Mouse (Mus musculus) lung, postnatal 0 days (tissue): ENCODE data around the gene Rnf40. TPM values are rescaled to one million over a fixed set of nuclear protein-coding genes. Genes with fewer than 3 reads are reported as not detected.

Source experiments
- ATAC-seq: fragments of 200-750 bp; cut with Nextera tagmentation; 2 replicates; pipeline ENCODE4 v1.8.0; 2017; ENCODE audit warnings: moderate library complexity
- DNase-seq: peaks from one replicate; pipeline ENCODE4 v3.0.0-alpha.2; 2016; ENCODE audit warnings: low spot score
- H3K27ac ChIP-seq: fragments of 300-500 bp; sonication (generic); 2 replicates; pipeline ENCODE4 v1.5.1; 2014; ENCODE audit warnings: antibody characterized with exemption, mild to moderate bottlenecking, low read length, mixed read lengths
- H3K27me3 ChIP-seq: fragments of 300-500 bp; sonication (generic); replicated peaks from 2 replicates; pipeline ENCODE4 v1.6.1; 2014; ENCODE audit warnings: low read length, mixed read lengths; ENCODE audit not compliant: insufficient read depth
- H3K36me3 ChIP-seq: fragments of 300-500 bp; sonication (generic); 2 replicates; pipeline ENCODE4 v1.6.1; 2014; ENCODE audit warnings: low read length, mixed read lengths; ENCODE audit not compliant: insufficient read depth
- H3K4me1 ChIP-seq: fragments of 300-500 bp; sonication (generic); 2 replicates; pipeline ENCODE4 v1.6.1; 2014; ENCODE audit warnings: antibody characterized with exemption, low read depth, low read length, mixed read lengths; ENCODE audit not compliant: insufficient read depth
- H3K4me2 ChIP-seq: fragments of 300-500 bp; sonication (generic); replicated peaks from 2 replicates; pipeline ENCODE4 v1.6.1; 2014; ENCODE audit warnings: low read depth, mild to moderate bottlenecking, low read length, moderate library complexity, mixed read lengths
- H3K4me3 ChIP-seq: fragments of 300-500 bp; sonication (generic); 2 replicates; pipeline ENCODE4 v1.5.1; 2014; ENCODE audit warnings: low read depth, low read length
- H3K9ac ChIP-seq: fragments of 300-500 bp; sonication (generic); replicated peaks from 2 replicates; pipeline ENCODE4 v1.6.1; 2014; ENCODE audit warnings: low read depth, mild to moderate bottlenecking
- H3K9me3 ChIP-seq: fragments of 300-500 bp; sonication (generic); 2 replicates; pipeline ENCODE4 v1.6.1; 2016; ENCODE audit warnings: low read length, mixed read lengths
- CTCF ChIP-seq: IDR thresholded peaks from 2 replicates; pipeline ENCODE4 v1.5.1; 2016; ENCODE audit warnings: antibody characterized with exemption, mild to moderate bottlenecking
- EP300 ChIP-seq: IDR thresholded peaks from 2 replicates; pipeline ENCODE4 v1.6.1; 2016; ENCODE audit warnings: antibody characterized with exemption, mild to moderate bottlenecking, control low read depth
- WGBS: fragments of 180-500 bp; shearing (Covaris S2); extraction: QIAGEN DNeasy Blood & Tissue Kit; methylation state at CpG from one replicate; pipeline ENCODE4 v1.1.7; 2014; 5-methylcytosine and 5-hydroxymethylcytosine counted together
- polyA plus RNA-seq: library from polyadenylated mRNA; unstranded; fragments of >200 nt; fragmentation: Nextera tagmentation; extraction: Ambion mirVana; gene quantifications from 2 replicates; pipeline ENCODE4 v1.2.1, GENCODE M21; 2015

The Rnf40 gene
- polyA plus RNA-seq, 1 experiment from 2014 or later = 25.9 TPM

DNA sequence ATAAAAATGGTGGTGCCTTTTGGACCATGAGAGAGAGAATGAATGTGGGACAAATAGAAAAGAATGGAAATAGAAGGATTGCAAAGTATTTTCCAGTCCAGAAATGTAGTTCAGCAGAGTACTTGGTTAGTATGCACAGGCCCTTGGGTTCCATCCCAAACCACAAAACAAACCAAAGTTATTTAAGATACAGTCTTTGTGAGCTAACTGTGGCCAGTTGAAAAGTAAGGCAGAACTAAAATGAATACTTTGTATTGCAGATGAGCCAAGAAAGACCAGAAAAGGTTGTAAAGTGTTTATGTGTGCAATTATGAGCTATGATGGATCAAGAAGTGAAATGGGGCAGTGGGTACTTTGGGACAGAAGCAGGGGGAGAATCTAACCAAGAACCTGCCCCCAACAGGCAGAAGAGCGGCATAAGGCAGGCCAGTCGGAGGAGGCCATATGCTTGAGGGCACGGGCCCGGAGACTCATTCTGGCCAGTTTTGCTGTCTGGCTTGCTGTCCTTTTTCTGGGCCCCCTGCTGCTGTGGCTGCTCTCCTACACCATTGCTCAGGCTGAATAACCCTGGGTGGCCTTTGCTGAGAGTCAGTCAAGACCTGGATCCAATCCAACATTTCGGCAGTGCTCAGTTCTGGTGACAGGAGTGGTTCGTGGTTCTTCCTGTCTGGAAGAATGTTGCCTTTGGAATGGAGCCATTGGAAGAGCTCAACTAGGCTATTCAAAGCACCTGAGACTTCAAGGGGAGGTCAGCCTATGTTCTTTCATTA lies 24.0 kb upstream of the Rnf40 start:
- H3K4me3 ChIP-seq = no peak overlapping the region
- no peak overlapping the region for H3K9ac ChIP-seq
- TF ChIP-seq EP300 = no peak
- TF ChIP-seq CTCF = 0 out of 2 replicates have a peak, but pooled peaks have one; percentile 19
- H3K27ac ChIP-seq = no peak overlapping the region
- ATAC-seq (peak; percentile 63), DNase-seq (peak; percentile 79)
- peaks cover 9% of the 10 kb centered on the region for H3K36me3 ChIP-seq
- no peaks in the 10 kb centered on the region for H3K9me3 ChIP-seq
- no peaks in the 10 kb centered on the region for H3K4me1 ChIP-seq
- H3K4me2 ChIP-seq = no peak overlapping the region
- WGBS = 56% methylated on average over 6 of the region's 6 CpGs
- no peaks in the 10 kb centered on the region for H3K27me3 ChIP-seq

DNA sequence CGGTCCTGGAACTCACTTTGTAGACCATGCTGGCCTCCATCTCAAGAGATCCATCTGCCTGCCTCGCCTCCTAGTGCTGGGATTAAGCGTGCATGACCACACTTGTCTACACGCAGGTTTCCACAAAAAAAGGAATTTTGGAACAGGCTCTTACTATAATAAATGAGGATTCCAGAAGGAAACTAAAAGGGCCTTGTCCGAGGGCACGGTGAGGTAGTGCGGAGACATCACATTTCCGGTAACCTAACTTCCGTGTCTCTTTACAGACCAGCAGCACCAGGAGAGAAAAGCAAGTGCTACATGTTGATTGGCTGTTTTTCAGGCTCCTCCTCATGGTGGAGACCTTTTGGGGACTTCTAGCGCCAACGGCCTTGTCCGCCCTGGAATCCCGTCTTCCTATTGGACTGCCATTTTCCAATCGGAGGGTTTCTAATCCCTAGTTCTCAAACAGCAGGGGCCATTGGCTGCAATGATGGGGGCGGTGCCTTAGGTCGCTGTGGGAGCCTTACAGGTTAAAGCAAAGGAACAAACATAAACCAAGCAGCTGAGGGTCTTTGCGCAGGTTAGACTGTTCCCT lies 15.6 kb upstream of the Rnf40 start, which contains the start of gene Phkg2:
Gene Phkg2, plus strand, starts transcription at position 446 of the 577 bp plus-strand sequence.
- Histone ChIP-seq H3K4me1 (peaks cover 10% of the 10 kb centered on the region; the same call in 1 of the 2 replicates), H3K27me3 (no peaks in the 10 kb centered on the region), H3K36me3 (no peaks in the 10 kb centered on the region), H3K9ac (peak within 1 kb of the TSS; percentile 69), H3K27ac (peak within 1 kb of the TSS; percentile 84), H3K4me3 (peak within 1 kb of the TSS; percentile 68), H3K4me2 (peak within 1 kb of the TSS; percentile 93), H3K9me3 (no peaks in the 10 kb centered on the region)
- WGBS = 0% methylated on average over 17 of the region's 17 CpGs
- ATAC-seq (peak; percentile 99), DNase-seq (peak; percentile 100)
- TF ChIP-seq EP300 (no peak), CTCF (no peak; the same call in 1 of the 2 replicates)

DNA sequence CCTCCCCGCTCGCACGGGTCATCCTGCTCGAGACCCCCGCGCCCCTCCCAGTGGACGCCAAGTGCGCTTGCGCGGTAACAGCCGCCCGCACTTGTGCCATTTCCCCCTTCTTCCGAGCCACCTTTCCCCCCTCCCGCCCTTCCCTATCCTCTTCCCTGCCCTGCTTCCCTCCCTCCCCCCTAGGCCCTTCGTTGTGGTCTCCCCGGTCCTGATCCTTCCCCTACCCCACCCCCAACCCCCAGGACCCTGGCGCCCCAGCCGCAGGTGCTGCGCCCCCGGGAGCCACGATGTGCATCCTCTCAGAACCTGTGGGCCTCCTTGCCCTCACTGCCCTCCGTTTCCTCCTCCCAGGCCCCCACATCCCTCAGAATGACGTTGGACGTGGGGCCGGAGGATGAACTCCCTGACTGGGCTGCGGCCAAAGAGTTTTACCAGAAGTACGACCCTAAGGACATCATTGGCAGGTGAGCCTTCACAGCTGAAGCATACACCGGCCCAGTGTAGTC lies 15.0 kb upstream of the Rnf40 start:
- Histone ChIP-seq H3K9ac (peak overlapping the region; percentile 69), H3K4me1 (peaks cover 10% of the 10 kb centered on the region; the same call in 1 of the 2 replicates), H3K9me3 (no peaks in the 10 kb centered on the region), H3K27ac (peak overlapping the region; percentile 54; the same call in 1 of the 2 replicates), H3K27me3 (no peaks in the 10 kb centered on the region), H3K36me3 (no peaks in the 10 kb centered on the region), H3K4me3 (peak overlapping the region; percentile 68), H3K4me2 (peak overlapping the region; percentile 93)
- no peak for TF ChIP-seq EP300
- under 1% methylated on average over 14 of the region's 28 CpGs for WGBS
- peak; percentile 13 for DNase-seq
- peak; percentile 25 for ATAC-seq

DNA sequence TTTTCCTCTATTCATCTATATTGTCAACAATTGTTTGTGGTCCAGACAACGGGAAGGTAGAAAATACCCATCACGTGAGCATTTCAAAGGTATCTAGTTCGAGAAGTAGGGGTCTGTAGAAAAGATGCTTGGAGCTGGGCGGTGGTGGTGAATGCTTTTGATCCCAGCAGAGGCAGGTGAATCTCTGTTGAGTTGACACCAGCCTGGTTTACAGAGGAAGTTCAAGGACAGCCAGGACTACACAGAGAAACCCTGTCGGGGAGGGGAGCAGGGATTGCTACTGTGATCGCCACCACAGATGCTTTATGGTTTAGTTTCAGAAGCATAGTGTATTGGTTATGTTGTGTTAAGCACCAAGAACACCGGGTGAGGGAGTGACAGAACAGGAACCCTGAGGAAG lies 14.5 kb upstream of the Rnf40 start:
- DNase-seq (no peak), ATAC-seq (no peak)
- Histone ChIP-seq H3K27ac (no peak overlapping the region), H3K9me3 (no peaks in the 10 kb centered on the region), H3K9ac (peak overlapping the region; percentile 69; the same call in 1 of the 2 replicates), H3K4me1 (peaks cover 10% of the 10 kb centered on the region; the same call in 1 of the 2 replicates), H3K36me3 (no peaks in the 10 kb centered on the region), H3K4me2 (peak overlapping the region; percentile 93), H3K4me3 (peak overlapping the region; percentile 68), H3K27me3 (no peaks in the 10 kb centered on the region)
- 16% methylated on average over 7 of the region's 7 CpGs for WGBS
- no peak for TF ChIP-seq EP300
- no peak for TF ChIP-seq CTCF

DNA sequence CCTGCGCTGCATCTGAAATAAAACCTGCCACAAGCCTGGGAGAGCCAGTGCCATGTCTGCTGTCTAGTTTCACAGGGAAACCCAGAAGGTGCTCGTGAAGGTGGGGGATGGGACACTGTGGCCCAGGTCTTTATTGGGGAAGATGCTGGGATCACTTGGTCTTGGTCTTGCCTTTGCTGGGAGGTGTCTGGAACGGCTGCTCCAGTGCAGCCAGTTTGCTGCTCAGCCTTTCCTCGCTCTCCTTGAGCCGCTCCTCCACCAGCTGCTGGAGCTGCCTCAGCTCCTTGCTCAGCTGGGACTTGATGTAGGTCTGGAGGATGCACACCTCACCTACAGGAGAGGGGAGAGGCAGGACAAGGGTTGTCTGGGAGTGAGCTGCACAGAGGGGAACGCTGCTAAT lies 5.3 kb upstream of the Rnf40 start:
- no peak overlapping the region for H3K4me2 ChIP-seq
- peaks cover 35% of the 10 kb centered on the region; the same call in 1 of the 2 replicates for H3K36me3 ChIP-seq

DNA sequence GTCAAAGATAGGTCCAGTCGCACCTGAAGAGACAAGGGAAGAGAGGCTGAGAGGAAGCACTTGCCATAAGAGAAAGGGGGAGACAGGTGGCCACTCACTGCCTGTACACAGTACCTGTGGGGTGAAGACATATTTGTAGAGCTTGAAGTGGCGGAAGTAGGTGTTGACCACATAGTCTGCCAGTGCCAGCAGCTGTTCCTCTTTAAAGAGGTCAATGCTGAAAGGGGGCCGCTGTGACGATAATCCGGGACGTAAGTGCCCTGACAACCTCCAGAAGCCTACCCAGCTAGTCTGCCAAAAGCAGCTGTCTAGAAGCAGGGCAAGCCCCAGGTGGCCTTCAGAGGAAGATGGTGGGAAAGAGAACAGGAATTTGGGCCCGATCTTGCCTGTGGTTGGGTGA lies 3.5 kb upstream of the Rnf40 start:
- peaks cover 14% of the 10 kb centered on the region; the same call in 1 of the 2 replicates for H3K4me1 ChIP-seq
- no peak overlapping the region; the same call in 1 of the 2 replicates for H3K27ac ChIP-seq
- H3K9me3 ChIP-seq = no peaks in the 10 kb centered on the region
- WGBS = 76% methylated on average over 7 of the region's 7 CpGs
- no peak overlapping the region for H3K4me2 ChIP-seq
- H3K27me3 ChIP-seq = no peaks in the 10 kb centered on the region
- no peak overlapping the region for H3K4me3 ChIP-seq
- H3K9ac ChIP-seq = no peak overlapping the region
- H3K36me3 ChIP-seq = peaks cover 33% of the 10 kb centered on the region; the same call in 1 of the 2 replicates
- ATAC-seq (no peak), DNase-seq (peak; percentile 41)
- TF ChIP-seq EP300 (no peak), CTCF (no peak)

More for the DNA sequence above, 5.3 kb upstream of the Rnf40 start:
- ATAC-seq = no peak
- Histone ChIP-seq H3K4me3 (no peak overlapping the region), H3K4me1 (peaks cover 7% of the 10 kb centered on the region; the same call in 1 of the 2 replicates), H3K27me3 (no peaks in the 10 kb centered on the region), H3K9me3 (no peaks in the 10 kb centered on the region), H3K27ac (no peak overlapping the region), H3K9ac (no peak overlapping the region)
- no peak for DNase-seq
- 95% methylated on average over 6 of the region's 6 CpGs for WGBS
- TF ChIP-seq EP300 (no peak), CTCF (no peak)
